Mouse (Mus musculus): ENCODE data around the gene Amy2a5. TPM values are rescaled to one million over a fixed set of nuclear protein-coding genes. Genes with fewer than 3 reads are reported as not detected.
"Not testable (repeated sequence)": the region's sequence is repeated elsewhere in the genome, so short reads cannot be mapped to it uniquely, and the experiment has no call there.

Amy2a5 gene
- polyA plus RNA-seq (2015; fragmentation: Nextera tagmentation; extraction: Ambion mirVana) = not detected in 2 replicates

DNA sequence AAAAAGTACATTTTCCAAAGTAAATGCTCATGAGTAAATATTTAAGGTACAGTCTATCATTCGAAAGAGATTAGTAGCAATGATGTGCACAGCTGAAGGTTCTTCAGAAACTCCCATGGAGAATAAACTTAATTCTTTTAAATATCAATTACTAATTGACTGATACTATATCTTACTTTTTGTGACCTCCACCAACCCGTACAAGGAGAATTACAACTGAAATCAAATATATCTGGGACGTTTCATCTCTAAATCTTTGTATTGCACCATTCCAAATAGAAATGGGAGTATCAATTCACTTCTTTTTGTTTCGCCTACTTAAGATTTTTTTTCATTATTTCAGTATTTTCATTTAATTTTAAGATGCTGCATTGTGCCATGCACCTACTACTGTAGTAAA is at the start of gene Amy2a5:
Gene Amy2a5 (minus strand): TSS at position 101 of the 400 bp plus-strand sequence.
- WGBS = no CpG with 5 or more reads among the region's 4 CpGs
- not testable (repeated sequence) for H3K4me1 ChIP-seq (replicated peaks); H3K27ac ChIP-seq (replicated peaks); H3K27me3 ChIP-seq; H3K4me2 ChIP-seq; H3K4me3 ChIP-seq; H3K9me3 ChIP-seq; ATAC-seq (ENCODE audit: low read depth); H3K36me3 ChIP-seq; H3K9ac ChIP-seq

GRCm38 (mm10) chr3:113291349-113291748 is 32.7 kb upstream of the Amy2a5 start, which contains the start of gene Amy2a4:
TSS of gene Amy2a4 (minus strand) at chr3:113291449.
- not testable (repeated sequence) for H3K4me3 ChIP-seq; H3K36me3 ChIP-seq; H3K4me1 ChIP-seq (replicated peaks); H3K27me3 ChIP-seq; H3K4me2 ChIP-seq; H3K27ac ChIP-seq (replicated peaks); H3K9me3 ChIP-seq; ATAC-seq (ENCODE audit: low read depth); H3K9ac ChIP-seq
- WGBS = no CpG with 5 or more reads among the region's 4 CpGs

DNA sequence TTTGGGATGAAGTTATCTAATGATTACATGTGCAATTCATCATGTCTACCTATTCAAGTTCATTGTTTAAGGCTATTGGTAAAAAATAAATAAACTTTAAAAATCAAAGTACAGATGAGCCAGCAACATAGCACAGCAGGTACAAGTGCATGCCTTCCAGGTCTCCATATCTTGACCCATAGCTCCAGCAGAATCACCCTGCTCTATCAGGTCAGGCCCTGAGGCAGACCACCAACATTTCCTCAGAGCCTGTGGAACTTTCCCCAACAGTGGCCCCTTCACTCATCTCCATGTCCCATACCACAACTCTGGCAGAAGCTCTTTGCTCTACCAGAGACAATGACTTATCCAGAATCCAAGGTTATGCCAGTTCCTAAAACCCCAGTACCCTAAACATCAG is 21.6 kb upstream of the Amy2a5 start:
- H3K4me3 ChIP-seq; H3K27me3 ChIP-seq; ATAC-seq (ENCODE audit: low read depth); H3K4me2 ChIP-seq; H3K9me3 ChIP-seq; H3K27ac ChIP-seq (replicated peaks); H3K9ac ChIP-seq; H3K4me1 ChIP-seq (replicated peaks); H3K36me3 ChIP-seq: not testable (repeated sequence)

- H3K27ac ChIP-seq (replicated peaks); H3K4me2 ChIP-seq; H3K9ac ChIP-seq; ATAC-seq (ENCODE audit: low read depth); H3K27me3 ChIP-seq; H3K4me1 ChIP-seq (replicated peaks); H3K36me3 ChIP-seq; H3K9me3 ChIP-seq; H3K4me3 ChIP-seq: not testable (repeated sequence)
Observed at GRCm38 (mm10) chr3:113279586-113279985, 20.9 kb upstream of the Amy2a5 start.

DNA sequence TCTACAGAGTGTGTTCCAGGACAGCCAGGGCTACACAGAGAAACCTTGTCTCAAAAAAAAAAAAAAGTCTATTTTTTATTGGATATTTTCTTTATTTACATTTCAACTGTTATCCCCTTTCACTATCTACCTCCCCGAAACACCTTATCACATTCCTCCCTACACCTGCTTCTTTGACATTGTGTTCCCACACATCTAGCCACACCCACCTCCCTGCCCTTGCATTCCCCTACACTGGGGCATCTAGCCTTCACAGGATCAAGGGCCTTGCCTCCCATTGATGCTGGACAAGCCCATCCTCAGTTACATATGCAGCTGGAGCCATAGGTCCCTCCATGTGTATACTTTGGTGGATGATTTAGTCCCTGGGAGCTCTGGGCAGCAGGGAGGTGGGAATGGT is 31.5 kb downstream of the Amy2a5 start:
- no peaks in the 10 kb centered on the region for H3K4me1 ChIP-seq (replicated peaks)
- no peaks in the 10 kb centered on the region for H3K36me3 ChIP-seq
- H3K4me2 ChIP-seq = no peak overlapping the region
- H3K9ac ChIP-seq = no peak overlapping the region
- H3K27ac ChIP-seq (replicated peaks) = no peak overlapping the region
- no peak overlapping the region for H3K4me3 ChIP-seq
- H3K9me3 ChIP-seq = no peaks in the 10 kb centered on the region
- WGBS = 90% methylated on average over 1 of the region's 1 CpGs
- no peak for ATAC-seq (ENCODE audit: low read depth)
- no peaks in the 10 kb centered on the region for H3K27me3 ChIP-seq

Other genes starting within 250 kb of the Amy2a5 start
- not detected in 2 replicates for gene Amy2a4, start 32.6 kb upstream of the Amy2a5 start, polyA plus RNA-seq (2015; fragmentation: Nextera tagmentation; extraction: Ambion mirVana)
- gene Amy2a3, start 65.2 kb upstream of the Amy2a5 start, polyA plus RNA-seq (2015; fragmentation: Nextera tagmentation; extraction: Ambion mirVana) = not detected in 2 replicates
- gene Amy2a2, start 97.8 kb upstream of the Amy2a5 start, polyA plus RNA-seq (2015; fragmentation: Nextera tagmentation; extraction: Ambion mirVana) = not detected in 2 replicates

Data from neural tube, embryonic 13.5 days (tissue).